Mouse (Mus musculus): Measurements from ENCODE around the gene Fer1l4.
A peak's percentile ranks its signal among the peaks of the same experiment; 100 is the strongest.

DNA sequence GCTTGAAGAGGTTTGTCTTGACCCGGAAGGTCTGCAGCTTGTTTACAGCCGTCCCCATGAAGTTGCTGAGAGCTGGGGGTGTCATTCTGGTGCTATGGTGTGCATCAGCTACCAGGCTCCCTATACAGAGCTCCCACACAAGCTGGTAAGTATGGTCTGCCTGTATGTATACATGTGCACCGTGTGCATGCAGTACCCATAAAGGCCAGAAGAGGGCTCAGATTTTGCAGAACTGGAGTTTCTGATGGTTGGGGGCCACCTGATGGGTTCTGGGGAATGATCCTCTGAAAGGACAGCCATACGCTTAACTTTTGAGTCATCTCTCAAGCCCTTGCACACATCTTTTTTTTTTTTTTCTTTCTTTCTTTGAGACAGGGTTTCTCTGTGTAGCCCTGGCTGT is 47.4 kb downstream of the Fer1l4 start:
- TF ChIP-seq POLR2A (IDR thresholded peaks at IDR 0.05; ENCODE audit: low read depth, low read length) (no peak), CTCF (conservative IDR thresholded peaks at IDR 0.05; ENCODE audit: insufficient read depth, insufficient read length, low read depth, low read length) (0 out of 2 replicates have a peak, but pooled peaks have one; percentile 19)
